Mouse (Mus musculus) C2C12 (cell line): ENCODE results near the gene Gm20388.

Experiments
- CTCF ChIP-seq: IDR thresholded peaks from one replicate; pipeline ENCODE4 v1.5.1; 2011; ENCODE audit not compliant: control insufficient read depth, insufficient read depth, insufficient read length
- FOSL1 ChIP-seq: IDR thresholded peaks from one replicate; pipeline ENCODE4 v1.8.0; 2011; ENCODE audit warnings: mild to moderate bottlenecking, low read length; ENCODE audit not compliant: poor library complexity, insufficient read depth, severe bottlenecking
- MAX ChIP-seq: IDR thresholded peaks from one replicate; pipeline ENCODE4 v1.6.1; 2011; ENCODE audit warnings: mild to moderate bottlenecking, control low read depth
- MYOD1 ChIP-seq: IDR thresholded peaks from one replicate; pipeline ENCODE4 v1.6.1; 2011; ENCODE audit warnings: low read depth; ENCODE audit not compliant: control insufficient read depth, insufficient read length

DNA sequence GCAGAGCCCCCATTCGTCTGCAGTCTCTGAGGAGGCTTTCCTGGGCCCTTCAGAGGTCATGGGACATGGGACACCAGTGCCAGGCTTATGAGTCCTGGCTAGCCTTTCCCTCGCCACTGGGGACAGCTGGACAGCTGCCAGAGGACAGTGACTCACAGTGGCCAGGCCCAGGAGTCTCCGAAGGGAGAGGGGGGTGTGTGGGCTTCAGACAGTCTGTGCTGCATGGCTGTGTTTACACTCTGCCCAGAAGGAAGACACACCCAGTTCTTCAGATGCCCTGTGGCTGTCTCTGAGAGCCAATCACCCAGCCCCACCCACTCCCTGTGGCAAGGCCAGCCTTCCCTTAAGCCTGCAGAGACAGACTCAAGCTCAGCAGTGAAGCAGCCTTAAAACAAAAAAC, 1662.6 kb downstream of the Gm20388 start:
- TF ChIP-seq CTCF (no peak), MAX (peak; percentile 94), MYOD1 (no peak), FOSL1 (no peak)
